Mouse (Mus musculus) spleen, adult 18-20 months (tissue): ENCODE results near the gene Iqce.

ENCODE experiments used
- DNase-seq, 2 experiments: peaks; one replicate each; pipeline ENCODE4 v3.0.0; 2022; ENCODE audit warnings: mixed read lengths in 2 of 2

The Iqce gene

GRCm38 (mm10) chr5:140612191-140612590 is 90.0 kb downstream of the Iqce start:
- peak in 1 of 2 experiments; percentile 7 for DNase-seq
